Mouse (Mus musculus) limb, embryonic 10.5 days (tissue): ENCODE data around the gene Ythdf2. TPM values are rescaled to one million over a fixed set of nuclear protein-coding genes. Genes with fewer than 3 reads are reported as not detected.
A peak's percentile ranks its signal among the peaks of the same experiment; 100 is the strongest.
"Not testable (repeated sequence)": the region's sequence is repeated elsewhere in the genome, so short reads cannot be mapped to it uniquely, and the experiment has no call there.

Experiments used
- DNase-seq: peaks from one replicate; pipeline ENCODE4 v3.0.0-alpha.2; 2017; ENCODE audit warnings: low spot score
- H3K27ac ChIP-seq: fragments of 300-500 bp; sonication (generic); 2 replicates; pipeline ENCODE4 v1.5.1; 2016; ENCODE audit warnings: mild to moderate bottlenecking
- H3K27me3 ChIP-seq: fragments of 300-500 bp; sonication (generic); 2 replicates; pipeline ENCODE4 v1.6.1; 2016; ENCODE audit warnings: low read depth, mild to moderate bottlenecking; ENCODE audit not compliant: poor library complexity, severe bottlenecking
- H3K36me3 ChIP-seq: fragments of 300-500 bp; sonication (generic); 2 replicates; pipeline ENCODE4 v1.6.1; 2016; ENCODE audit warnings: mild to moderate bottlenecking, moderate library complexity
- H3K4me1 ChIP-seq: fragments of 300-500 bp; sonication (generic); 2 replicates; pipeline ENCODE4 v1.6.1; 2016
- H3K4me3 ChIP-seq: fragments of 300-500 bp; sonication (generic); 2 replicates; pipeline ENCODE4 v1.5.1; 2016; ENCODE audit warnings: mild to moderate bottlenecking, moderate library complexity
- H3K9me3 ChIP-seq: fragments of 300-500 bp; sonication (generic); replicated peaks from 2 replicates; pipeline ENCODE4 v1.6.1; 2016; ENCODE audit warnings: mild to moderate bottlenecking
- WGBS: fragments of 180-500 bp; shearing (Covaris S2); methylation state at CpG from one replicate; pipeline ENCODE4 v1.1.7; 2016; 5-methylcytosine and 5-hydroxymethylcytosine counted together
- polyA plus RNA-seq: library from polyadenylated mRNA; unstranded; fragments of >200 nt; fragmentation: Nextera tagmentation; extraction: Ambion mirVana; gene quantifications from 2 replicates; pipeline ENCODE4 v1.2.1, GENCODE M21; 2016

Ythdf2 gene
- polyA plus RNA-seq, 1 experiment from 2014 or later = 151 TPM

DNA sequence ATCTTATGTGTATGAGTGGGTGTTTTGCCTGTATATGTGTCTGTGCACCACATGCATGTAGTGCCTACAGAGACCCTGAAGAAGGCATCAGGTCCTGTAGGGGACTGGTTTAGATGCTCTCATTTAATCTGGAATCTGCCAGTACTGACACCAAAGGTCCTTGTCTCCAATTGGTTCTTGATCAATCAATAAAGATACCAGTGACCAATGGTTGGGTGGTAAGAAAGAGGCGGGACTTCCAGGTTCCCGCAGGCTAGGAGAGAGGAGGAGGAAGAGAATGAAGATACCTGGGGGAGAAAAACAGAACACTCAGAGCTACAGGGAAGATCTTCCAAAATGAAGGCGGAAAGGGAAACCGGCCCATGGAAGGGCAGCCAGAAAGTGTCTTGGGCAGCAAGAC lies 26.3 kb upstream of the Ythdf2 start:
- Histone ChIP-seq H3K27ac (no peak overlapping the region), H3K9me3 (no peaks in the 10 kb centered on the region), H3K36me3 (peaks cover 99% of the 10 kb centered on the region), H3K4me3 (no peak overlapping the region), H3K4me1 (no peaks in the 10 kb centered on the region), H3K27me3 (no peaks in the 10 kb centered on the region)
- 91% methylated on average over 4 of the region's 4 CpGs for WGBS
- DNase-seq = no peak

DNA sequence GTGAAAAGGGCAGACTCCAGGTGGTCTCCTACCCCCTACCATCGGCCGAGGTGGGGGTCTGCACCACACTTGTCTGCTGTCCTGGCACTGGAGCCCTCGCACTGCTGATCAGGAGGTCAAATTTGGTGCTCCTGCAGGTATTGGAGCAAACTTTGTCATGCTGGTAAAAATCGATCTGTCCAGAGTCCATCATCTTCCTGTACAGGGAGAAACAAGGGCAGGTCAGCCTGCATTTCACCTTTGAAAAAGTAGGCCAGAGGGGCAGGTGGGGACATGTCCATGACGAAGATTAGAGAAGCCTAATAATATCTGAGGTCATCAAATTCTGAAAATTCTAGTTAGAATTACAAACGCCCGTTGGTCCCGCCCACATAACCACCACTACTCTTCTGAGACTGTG lies 22.6 kb upstream of the Ythdf2 start:
- H3K4me1 ChIP-seq = no peaks in the 10 kb centered on the region
- H3K27me3 ChIP-seq = no peaks in the 10 kb centered on the region
- 95% methylated on average over 8 of the region's 8 CpGs for WGBS
- peaks cover 100% of the 10 kb centered on the region for H3K36me3 ChIP-seq
- no peak for DNase-seq
- no peak overlapping the region for H3K4me3 ChIP-seq
- H3K27ac ChIP-seq = no peak overlapping the region
- no peaks in the 10 kb centered on the region for H3K9me3 ChIP-seq

DNA sequence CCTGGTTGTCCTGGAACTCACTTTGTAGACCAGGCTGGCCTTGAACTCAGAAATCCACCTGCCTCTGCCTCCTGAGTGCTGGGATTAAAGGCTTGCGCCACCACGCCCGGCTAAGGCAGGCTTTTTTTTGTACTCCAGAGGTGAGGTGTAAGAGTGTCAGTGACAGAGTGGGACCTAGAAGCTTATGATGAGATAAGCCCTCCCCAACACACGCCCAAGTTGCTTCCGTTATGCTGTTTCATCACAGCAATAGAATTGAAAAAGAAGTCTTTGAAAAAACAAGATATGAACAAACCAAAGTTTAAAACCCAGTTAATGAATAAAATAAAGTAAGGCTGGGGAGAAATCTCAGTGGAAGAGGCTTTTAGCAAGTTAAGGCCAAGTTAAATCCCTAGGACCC lies 18.3 kb upstream of the Ythdf2 start:
- H3K4me3 ChIP-seq = no peak overlapping the region
- peaks cover 99% of the 10 kb centered on the region for H3K36me3 ChIP-seq
- no peaks in the 10 kb centered on the region for H3K27me3 ChIP-seq
- no peaks in the 10 kb centered on the region for H3K4me1 ChIP-seq
- H3K27ac ChIP-seq = no peak overlapping the region
- DNase-seq = no peak
- 95% methylated on average over 5 of the region's 5 CpGs for WGBS
- H3K9me3 ChIP-seq = no peaks in the 10 kb centered on the region

DNA sequence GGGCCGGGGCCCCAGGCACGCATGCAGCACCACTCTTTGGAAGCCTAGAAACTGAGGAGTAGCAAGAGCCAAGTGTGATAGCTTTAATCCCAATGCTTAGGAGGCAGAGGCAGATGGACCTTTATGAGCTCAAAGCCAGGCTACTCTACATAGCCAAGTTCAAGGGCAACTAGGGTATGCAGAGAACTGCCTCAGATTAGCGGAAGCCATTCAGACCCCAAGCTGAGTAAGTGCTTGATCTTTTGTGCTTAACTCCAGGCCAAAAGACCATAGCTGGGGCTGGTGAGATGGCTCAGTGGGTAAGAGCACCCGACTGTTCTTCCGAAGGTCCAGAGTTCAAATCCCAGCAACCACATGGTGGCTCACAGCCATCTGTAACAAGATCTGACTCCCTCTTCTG lies 9.9 kb upstream of the Ythdf2 start:
- DNase-seq, H3K4me1 ChIP-seq, H3K27ac ChIP-seq, H3K9me3 ChIP-seq, H3K4me3 ChIP-seq, H3K27me3 ChIP-seq: not testable (repeated sequence)
- WGBS = 93% methylated on average over 5 of the region's 5 CpGs
- H3K36me3 ChIP-seq = peaks cover 47% of the 10 kb centered on the region

DNA sequence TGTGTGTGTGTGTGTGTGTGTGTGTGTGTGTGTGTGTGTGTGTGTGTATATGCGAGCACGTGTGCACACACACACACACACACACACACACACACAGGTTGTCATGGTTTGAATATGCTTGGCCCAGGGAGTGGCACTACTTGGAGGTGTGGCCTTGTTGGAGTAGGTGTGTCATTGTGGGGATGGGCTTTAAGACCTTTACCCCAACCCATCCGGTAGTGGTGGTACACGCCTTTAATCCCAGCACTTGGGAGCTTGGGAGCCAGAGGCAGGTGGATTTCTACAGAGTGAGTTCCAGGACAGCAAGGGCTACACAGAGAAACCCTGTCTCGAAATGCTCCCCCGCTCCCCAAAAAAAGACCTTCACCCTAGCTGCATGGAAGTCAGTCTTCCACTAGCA lies 6.3 kb upstream of the Ythdf2 start:
- not testable (repeated sequence) for H3K4me1 ChIP-seq, H3K27ac ChIP-seq, H3K9me3 ChIP-seq, DNase-seq, H3K4me3 ChIP-seq, H3K27me3 ChIP-seq
- peaks cover 13% of the 10 kb centered on the region for H3K36me3 ChIP-seq
- WGBS = 80% methylated on average over 6 of the region's 6 CpGs

DNA sequence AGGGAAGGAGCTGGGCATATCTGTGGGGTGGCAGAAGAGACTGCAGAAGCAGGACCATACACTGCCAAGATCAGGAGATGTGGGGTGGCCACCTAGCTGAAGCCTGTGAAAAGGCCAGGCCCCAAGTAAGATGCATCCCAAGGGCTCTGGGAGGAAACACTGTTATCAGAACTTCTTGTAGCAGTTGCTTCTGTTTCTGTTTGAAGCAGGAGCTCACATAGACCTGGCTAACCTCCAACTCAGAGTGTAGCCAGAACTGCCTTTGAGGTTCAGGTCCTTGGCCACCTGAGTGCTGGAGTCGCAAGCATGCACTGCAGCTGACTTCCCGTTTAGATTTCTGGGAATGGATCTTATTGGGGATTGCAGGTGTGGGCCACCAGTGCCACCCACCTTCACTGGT lies 5.7 kb upstream of the Ythdf2 start:
- Histone ChIP-seq H3K27me3 (no peaks in the 10 kb centered on the region), H3K27ac (no peak overlapping the region), H3K36me3 (peaks cover 7% of the 10 kb centered on the region; the same call in 1 of the 2 replicates), H3K4me1 (no peaks in the 10 kb centered on the region; the same call in 1 of the 2 replicates), H3K9me3 (no peaks in the 10 kb centered on the region), H3K4me3 (no peak overlapping the region)
- 91% methylated on average over 2 of the region's 2 CpGs for WGBS
- no peak for DNase-seq

DNA sequence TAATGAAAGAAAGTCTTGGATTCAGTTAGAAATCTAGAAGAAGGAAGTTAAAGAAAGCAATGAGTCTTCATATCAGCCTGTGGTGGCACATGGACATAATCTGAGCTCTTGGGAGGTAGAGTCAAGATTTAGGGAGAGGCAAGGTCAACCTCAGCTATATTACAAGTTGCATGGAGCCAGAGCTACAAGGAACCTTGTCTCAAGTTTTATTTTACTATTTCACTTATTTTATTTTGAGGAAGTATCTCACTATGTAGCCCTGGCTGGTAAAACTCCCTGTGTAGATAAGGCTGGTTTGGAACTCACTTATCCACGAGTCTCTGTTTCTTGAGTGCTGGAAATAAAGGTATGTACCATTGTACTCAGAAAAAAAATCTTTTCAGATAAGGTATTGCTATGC lies 4.5 kb upstream of the Ythdf2 start:
- Histone ChIP-seq H3K27ac (no peak overlapping the region), H3K4me3 (no peak overlapping the region), H3K27me3 (no peaks in the 10 kb centered on the region), H3K9me3 (no peaks in the 10 kb centered on the region), H3K36me3 (no peaks in the 10 kb centered on the region), H3K4me1 (peaks cover 5% of the 10 kb centered on the region; the same call in 1 of the 2 replicates)
- no peak for DNase-seq
- 86% methylated on average over 1 of the region's 1 CpGs for WGBS

DNA sequence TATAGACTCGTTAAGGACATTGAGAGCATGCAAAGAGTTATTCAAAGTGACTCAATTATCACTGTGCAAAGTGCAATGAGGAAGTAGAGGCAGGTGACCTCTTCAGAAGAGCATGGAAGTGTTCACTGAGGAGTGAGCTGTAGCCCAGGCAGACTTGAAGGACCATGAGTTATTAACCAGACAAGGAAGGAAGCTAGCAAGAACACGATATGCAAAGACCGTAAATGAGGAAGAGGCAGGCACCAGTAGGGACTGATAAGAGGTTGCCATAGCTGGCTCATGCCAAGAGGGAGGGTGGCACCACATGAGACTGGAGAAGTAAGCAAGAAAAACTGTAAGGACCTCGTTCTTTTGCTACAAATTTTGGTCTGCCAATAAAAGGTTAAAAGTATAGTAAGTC lies 2.7 kb upstream of the Ythdf2 start:
- no peaks in the 10 kb centered on the region for H3K9me3 ChIP-seq
- no peak overlapping the region for H3K4me3 ChIP-seq
- DNase-seq = no peak
- peaks cover 13% of the 10 kb centered on the region for H3K36me3 ChIP-seq
- H3K27me3 ChIP-seq = no peaks in the 10 kb centered on the region
- peaks cover 14% of the 10 kb centered on the region for H3K4me1 ChIP-seq
- no peak overlapping the region for H3K27ac ChIP-seq
- 79% methylated on average over 4 of the region's 4 CpGs for WGBS

DNA sequence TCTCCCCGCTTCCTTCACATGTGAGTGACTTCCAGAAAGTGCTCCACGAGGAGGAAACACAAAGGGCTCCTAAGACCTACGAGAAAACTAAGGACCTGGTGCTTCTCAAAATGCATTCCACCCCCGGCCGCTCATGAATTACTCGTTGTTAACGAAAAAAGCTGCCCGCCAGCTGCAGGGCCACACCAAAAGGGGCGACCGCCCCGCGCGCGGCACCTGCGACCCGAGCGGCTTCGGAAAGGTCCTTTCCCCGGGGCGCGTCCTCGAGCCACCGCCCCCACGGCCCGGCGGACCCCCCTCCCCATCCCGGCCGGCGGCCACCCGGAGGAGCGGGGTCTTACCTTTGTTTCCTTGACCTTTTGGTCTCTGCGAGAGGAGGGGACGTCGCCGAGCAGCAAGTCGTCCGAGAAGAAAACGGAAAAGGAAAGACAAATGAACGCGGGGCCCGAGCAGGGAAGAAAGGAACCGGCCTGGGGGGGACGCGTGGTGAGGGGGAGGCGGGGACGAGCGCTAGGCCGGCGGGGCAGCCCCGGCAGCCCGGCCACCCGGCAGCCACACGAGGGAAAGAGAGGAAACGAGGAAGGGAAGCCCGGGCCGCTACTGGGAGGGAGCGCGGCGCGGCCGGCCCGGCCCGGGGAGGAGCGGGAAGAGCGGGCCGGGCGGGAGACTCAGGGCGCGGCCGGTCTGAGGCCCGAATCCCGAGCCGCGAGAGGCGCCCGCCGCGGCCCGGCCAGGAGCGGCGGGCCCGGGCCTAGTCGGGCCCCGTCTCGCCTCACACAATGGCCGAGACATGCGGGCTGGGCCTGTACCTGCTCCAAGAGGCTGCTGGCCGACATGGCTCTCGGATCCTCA lies 786 bp downstream of the Ythdf2 start:
- Histone ChIP-seq H3K9me3 (no peaks in the 10 kb centered on the region), H3K4me3 (peak overlapping the region; percentile 93), H3K27me3 (no peaks in the 10 kb centered on the region), H3K36me3 (peaks cover 48% of the 10 kb centered on the region), H3K27ac (peak overlapping the region; percentile 99), H3K4me1 (peaks cover 21% of the 10 kb centered on the region)
- peak; percentile 67 for DNase-seq
- WGBS = under 1% methylated on average over 87 of the region's 89 CpGs

DNA sequence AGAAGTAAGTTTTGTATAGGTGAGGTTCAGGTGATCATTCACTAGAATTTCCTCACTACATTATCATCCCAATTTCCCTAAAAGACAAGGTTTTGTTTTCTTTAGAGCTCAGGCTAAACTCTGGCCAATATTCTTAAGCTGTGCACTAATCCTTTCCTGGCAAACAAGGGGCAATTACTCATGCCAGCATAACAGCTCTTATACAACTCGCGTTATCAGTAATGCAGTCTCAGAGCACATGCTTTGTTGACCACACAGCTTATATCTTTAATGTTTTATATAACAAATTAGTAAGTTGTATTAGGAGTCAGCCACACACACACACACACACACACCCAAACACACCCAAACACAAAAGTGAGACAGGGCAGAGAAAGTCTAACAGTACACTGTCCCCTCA lies 1.8 kb downstream of the Ythdf2 start:
- Histone ChIP-seq H3K4me1 (peaks cover 21% of the 10 kb centered on the region), H3K9me3 (no peaks in the 10 kb centered on the region), H3K27ac (peak overlapping the region; percentile 99), H3K36me3 (peaks cover 58% of the 10 kb centered on the region), H3K27me3 (no peaks in the 10 kb centered on the region), H3K4me3 (peak overlapping the region; percentile 93)
- DNase-seq = no peak
- WGBS = 62% methylated on average over 2 of the region's 2 CpGs

DNA sequence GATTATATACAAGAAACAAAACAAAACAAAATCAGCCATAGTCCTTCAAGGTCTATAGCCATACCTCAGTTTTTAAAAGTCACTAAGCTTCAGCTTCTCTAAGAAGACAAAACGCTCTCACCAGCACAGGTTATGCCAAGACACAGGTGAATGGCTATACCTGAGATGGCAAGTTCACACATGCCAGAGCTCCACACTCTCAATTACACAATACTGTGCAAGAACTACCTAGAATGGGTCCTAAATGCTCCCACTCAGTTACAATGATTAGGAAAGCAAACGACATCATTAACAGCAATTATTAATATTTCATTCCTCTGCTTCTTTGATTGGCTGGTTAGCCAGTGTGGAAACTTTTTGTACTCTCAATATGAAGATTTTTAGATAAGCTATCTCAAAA lies 2.8 kb downstream of the Ythdf2 start:
- no peaks in the 10 kb centered on the region for H3K27me3 ChIP-seq
- 97% methylated on average over 2 of the region's 2 CpGs for WGBS
- no peak for DNase-seq
- no peaks in the 10 kb centered on the region for H3K9me3 ChIP-seq
- peaks cover 69% of the 10 kb centered on the region for H3K36me3 ChIP-seq
- H3K4me3 ChIP-seq = 0 out of 2 replicates have a peak overlapping the region, but pooled peaks have one; percentile 93
- no peak overlapping the region for H3K27ac ChIP-seq
- peaks cover 21% of the 10 kb centered on the region for H3K4me1 ChIP-seq

DNA sequence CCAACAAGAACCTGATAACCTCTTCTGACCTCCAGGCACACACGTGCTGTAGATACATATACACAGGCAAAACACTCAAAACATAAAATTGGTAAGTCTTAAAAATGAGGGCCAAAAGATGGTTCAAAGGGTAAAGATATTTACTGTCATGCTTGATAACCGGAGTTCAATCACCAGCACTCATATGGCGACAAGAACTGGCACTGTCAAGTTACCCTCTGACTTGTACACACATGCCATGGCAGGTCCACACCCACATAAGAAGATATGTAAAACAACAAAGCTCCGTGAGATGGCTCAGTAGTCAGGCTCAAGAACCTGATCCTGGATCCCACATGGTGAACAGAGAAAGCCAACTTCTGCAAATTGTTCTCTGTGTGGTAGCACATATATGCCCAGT lies 4.8 kb downstream of the Ythdf2 start:
- Histone ChIP-seq H3K4me1 (peaks cover 18% of the 10 kb centered on the region), H3K36me3 (peaks cover 89% of the 10 kb centered on the region), H3K27ac (no peak overlapping the region), H3K9me3 (no peaks in the 10 kb centered on the region), H3K27me3 (no peaks in the 10 kb centered on the region), H3K4me3 (no peak overlapping the region)
- WGBS = 92% methylated on average over 4 of the region's 4 CpGs
- no peak for DNase-seq

DNA sequence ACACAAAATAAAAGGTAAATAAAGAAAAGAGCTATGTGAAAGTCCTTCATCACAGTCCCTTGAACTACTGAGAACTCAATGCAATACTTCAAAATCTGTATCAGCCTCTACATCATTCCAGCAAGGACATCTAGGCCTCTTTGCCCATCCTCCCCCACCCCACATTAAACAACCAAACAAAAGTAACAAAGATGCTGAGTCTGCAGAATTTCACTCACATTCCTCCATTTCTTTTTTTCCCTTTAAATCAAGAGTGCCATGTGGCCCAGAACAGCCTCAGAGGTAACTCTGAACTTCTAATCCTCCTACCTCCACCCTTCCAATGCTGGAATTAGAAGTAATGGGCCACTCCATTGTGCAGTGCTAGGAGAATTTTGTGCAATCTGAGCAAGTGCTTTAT lies 13.3 kb downstream of the Ythdf2 start:
- peaks cover 97% of the 10 kb centered on the region for H3K36me3 ChIP-seq
- H3K27me3 ChIP-seq = no peaks in the 10 kb centered on the region
- H3K9me3 ChIP-seq = no peaks in the 10 kb centered on the region

DNA sequence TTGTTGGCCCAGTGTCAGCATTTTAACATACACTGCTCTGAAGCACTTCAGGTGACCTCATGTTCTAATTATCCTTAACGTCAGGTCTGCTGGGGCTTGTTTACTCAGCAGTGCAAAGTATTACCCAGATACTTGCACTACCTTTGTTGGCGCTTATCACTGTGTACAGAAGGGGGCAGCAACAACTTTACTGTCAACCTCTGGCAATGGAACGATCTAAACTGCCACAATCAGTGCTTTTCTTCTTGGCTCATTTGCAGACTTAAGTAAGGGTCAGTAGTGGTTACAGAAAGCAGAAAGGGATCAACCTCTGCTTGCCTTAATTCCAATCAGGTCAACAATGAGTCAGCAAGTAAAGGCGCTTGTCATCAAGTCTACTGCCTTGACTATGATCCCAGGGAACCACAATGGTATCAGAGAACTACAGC lies 13.8 kb downstream of the Ythdf2 start:
- Histone ChIP-seq H3K27ac (no peak overlapping the region), H3K4me1 (no peaks in the 10 kb centered on the region), H3K27me3 (no peaks in the 10 kb centered on the region), H3K9me3 (no peaks in the 10 kb centered on the region), H3K36me3 (peaks cover 97% of the 10 kb centered on the region), H3K4me3 (no peak overlapping the region)
- DNase-seq = no peak
- WGBS = 71% methylated on average over 4 of the region's 4 CpGs

More for the DNA sequence above, 13.3 kb downstream of the Ythdf2 start:
- Histone ChIP-seq H3K27ac (no peak overlapping the region), H3K4me1 (no peaks in the 10 kb centered on the region), H3K4me3 (no peak overlapping the region)
- DNase-seq = no peak
